Mouse (Mus musculus): ENCODE data around the gene Olfr521. TPM values are rescaled to one million over a fixed set of nuclear protein-coding genes. Genes with fewer than 3 reads are reported as not detected.
"Not testable (repeated sequence)": the region's sequence is repeated elsewhere in the genome, so short reads cannot be mapped to it uniquely, and the experiment has no call there.

Gene Olfr521
- polyA plus RNA-seq (2015; fragmentation: Nextera tagmentation; extraction: Ambion mirVana) = not detected in 2 replicates

DNA sequence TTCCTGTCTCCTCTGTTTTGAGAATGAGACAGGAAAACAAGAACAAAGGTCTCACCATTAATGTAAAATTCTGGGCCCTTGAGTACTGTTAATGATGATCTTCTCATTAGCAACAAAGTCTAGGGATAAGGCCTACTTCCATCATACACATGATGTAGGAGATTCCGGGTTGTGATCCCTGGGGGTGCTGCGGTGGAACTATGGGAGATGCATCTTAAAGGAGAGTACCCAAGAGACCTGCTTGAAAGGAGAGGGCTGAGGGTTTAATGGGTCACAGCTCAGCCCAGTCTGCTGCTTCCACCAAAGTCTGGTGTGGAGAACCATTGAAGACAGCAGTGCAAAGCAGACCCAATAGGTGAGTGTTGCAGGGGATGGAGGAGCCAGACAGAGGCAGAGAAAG lies at the start of gene Olfr521:
Gene Olfr521 (plus strand): TSS at position 301 of the 400 bp plus-strand sequence.
- H3K36me3 ChIP-seq (ENCODE audit: control insufficient read depth, insufficient read depth) = no peaks in the 10 kb centered on the region
- H3K27me3 ChIP-seq (ENCODE audit: control insufficient read depth, insufficient read depth, low read length) = no peaks in the 10 kb centered on the region
- H3K27ac ChIP-seq (ENCODE audit: low read length) = no peak within 1 kb of the TSS
- WGBS = 86% methylated on average over 2 of the region's 2 CpGs
- H3K4me1 ChIP-seq (ENCODE audit: control insufficient read depth, insufficient read depth, low read length) = no peaks in the 10 kb centered on the region
- no peak within 1 kb of the TSS for H3K9ac ChIP-seq (ENCODE audit: low read length)
- no peak within 1 kb of the TSS for H3K4me3 ChIP-seq (ENCODE audit: low read length)
- no peak for ATAC-seq (replicated peaks; ENCODE audit: extremely low read depth, insufficient read depth, low FRiP score)
- no peak within 1 kb of the TSS for H3K4me2 ChIP-seq (ENCODE audit: low read depth, low read length)
- peaks cover 9% of the 10 kb centered on the region for H3K9me3 ChIP-seq (replicated peaks; ENCODE audit: control insufficient read depth, low read length)

DNA sequence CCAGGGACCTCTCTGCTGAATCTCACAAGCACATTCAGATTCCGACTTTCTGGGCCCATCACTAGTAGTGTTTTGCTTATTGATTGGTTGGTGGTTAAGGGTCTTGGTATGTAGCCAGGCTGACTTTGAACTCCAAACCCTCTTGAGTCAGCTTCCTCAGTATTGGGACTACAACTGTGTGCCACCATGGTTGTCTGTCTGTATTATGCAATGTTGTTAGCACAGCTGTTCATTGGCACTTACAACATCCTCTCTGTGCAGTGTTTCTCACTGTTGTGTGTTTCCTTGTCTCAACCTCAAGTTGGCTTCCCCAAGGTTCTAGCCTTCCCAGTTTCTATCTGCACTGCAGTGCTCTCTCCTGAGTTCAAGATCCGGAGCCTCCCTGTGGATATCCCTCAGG lies 46.8 kb upstream of the Olfr521 start:
- ATAC-seq (replicated peaks; ENCODE audit: extremely low read depth, insufficient read depth, low FRiP score) = no peak
- no peaks in the 10 kb centered on the region for H3K4me1 ChIP-seq (ENCODE audit: control insufficient read depth, insufficient read depth, low read length)
- WGBS = 77% methylated on average over 2 of the region's 2 CpGs

DNA sequence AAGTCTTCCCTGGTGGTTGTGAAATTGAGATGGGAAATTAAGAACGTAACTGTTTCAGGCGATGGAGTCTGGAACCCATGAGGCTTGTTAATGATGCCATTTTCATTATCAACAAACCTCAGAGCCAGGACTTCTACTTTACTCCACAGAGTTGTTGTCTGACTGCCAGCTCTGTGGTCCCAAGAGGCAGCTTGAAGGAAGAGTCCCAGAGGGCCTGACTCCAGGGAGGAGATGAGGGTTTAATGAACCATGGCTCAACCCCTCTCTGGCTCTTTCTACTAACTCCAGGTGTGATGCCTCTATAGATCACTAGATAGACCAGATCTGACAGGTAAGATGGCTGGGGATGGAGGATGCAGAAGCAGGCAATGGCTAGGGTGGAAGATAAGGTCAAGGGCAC lies 33.3 kb upstream of the Olfr521 start, which contains the start of gene Olfr520:
Gene Olfr520 (plus strand): TSS at position 301 of the 400 bp plus-strand sequence.
- no peak within 1 kb of the TSS for H3K4me2 ChIP-seq (ENCODE audit: low read depth, low read length)
- H3K4me3 ChIP-seq (ENCODE audit: low read length) = no peak within 1 kb of the TSS
- no peak within 1 kb of the TSS for H3K9ac ChIP-seq (ENCODE audit: low read length)
- WGBS = 86% methylated on average over 2 of the region's 2 CpGs
- H3K27me3 ChIP-seq (ENCODE audit: control insufficient read depth, insufficient read depth, low read length) = no peaks in the 10 kb centered on the region
- H3K4me1 ChIP-seq (ENCODE audit: control insufficient read depth, insufficient read depth, low read length) = peaks cover 2% of the 10 kb centered on the region; the same call in 1 of the 2 replicates
- ATAC-seq (replicated peaks; ENCODE audit: extremely low read depth, insufficient read depth, low FRiP score) = no peak
- no peaks in the 10 kb centered on the region; the same call in 1 of the 2 replicates for H3K9me3 ChIP-seq (replicated peaks; ENCODE audit: control insufficient read depth, low read length)
- H3K27ac ChIP-seq (ENCODE audit: low read length) = no peak within 1 kb of the TSS
- no peaks in the 10 kb centered on the region for H3K36me3 ChIP-seq (ENCODE audit: control insufficient read depth, insufficient read depth)

More for the DNA sequence above, 46.8 kb upstream of the Olfr521 start:
- Histone ChIP-seq H3K27ac (ENCODE audit: low read length) (no peak overlapping the region), H3K9me3 (replicated peaks; ENCODE audit: control insufficient read depth, low read length) (no peaks in the 10 kb centered on the region), H3K4me2 (ENCODE audit: low read depth, low read length) (no peak overlapping the region), H3K36me3 (ENCODE audit: control insufficient read depth, insufficient read depth) (no peaks in the 10 kb centered on the region), H3K4me3 (ENCODE audit: low read length) (no peak overlapping the region), H3K27me3 (ENCODE audit: control insufficient read depth, insufficient read depth, low read length) (no peaks in the 10 kb centered on the region), H3K9ac (ENCODE audit: low read length) (no peak overlapping the region)

DNA sequence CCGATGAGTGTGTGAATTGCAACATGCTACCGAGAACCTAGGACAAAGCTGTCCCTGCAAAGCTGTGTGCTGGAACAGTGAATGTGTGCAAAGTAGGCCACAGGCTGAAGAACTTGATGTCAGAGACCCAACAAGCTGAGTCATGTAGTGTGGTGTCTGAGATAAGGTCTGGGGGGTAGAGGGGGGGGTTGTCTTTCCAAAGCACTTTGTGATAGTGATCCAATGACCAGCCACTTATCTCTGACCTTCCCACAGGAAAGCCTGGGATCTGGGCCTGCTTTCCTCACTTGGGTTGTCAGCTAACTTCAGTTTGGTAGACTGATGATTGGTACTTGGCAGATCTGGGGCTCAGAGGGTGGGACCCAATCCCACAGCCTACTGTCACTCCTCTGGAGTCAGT lies 28.7 kb upstream of the Olfr521 start:
- no peaks in the 10 kb centered on the region for H3K36me3 ChIP-seq (ENCODE audit: control insufficient read depth, insufficient read depth)
- peaks cover 2% of the 10 kb centered on the region; the same call in 1 of the 2 replicates for H3K27me3 ChIP-seq (ENCODE audit: control insufficient read depth, insufficient read depth, low read length)
- ATAC-seq (replicated peaks; ENCODE audit: extremely low read depth, insufficient read depth, low FRiP score) = no peak
- H3K4me2 ChIP-seq (ENCODE audit: low read depth, low read length) = no peak overlapping the region
- 79% methylated on average over 2 of the region's 2 CpGs for WGBS
- no peak overlapping the region for H3K9ac ChIP-seq (ENCODE audit: low read length)
- no peaks in the 10 kb centered on the region for H3K9me3 ChIP-seq (replicated peaks; ENCODE audit: control insufficient read depth, low read length)
- H3K4me1 ChIP-seq (ENCODE audit: control insufficient read depth, insufficient read depth, low read length) = peaks cover 2% of the 10 kb centered on the region; the same call in 1 of the 2 replicates
- no peak overlapping the region for H3K4me3 ChIP-seq (ENCODE audit: low read length)
- H3K27ac ChIP-seq (ENCODE audit: low read length) = no peak overlapping the region

DNA sequence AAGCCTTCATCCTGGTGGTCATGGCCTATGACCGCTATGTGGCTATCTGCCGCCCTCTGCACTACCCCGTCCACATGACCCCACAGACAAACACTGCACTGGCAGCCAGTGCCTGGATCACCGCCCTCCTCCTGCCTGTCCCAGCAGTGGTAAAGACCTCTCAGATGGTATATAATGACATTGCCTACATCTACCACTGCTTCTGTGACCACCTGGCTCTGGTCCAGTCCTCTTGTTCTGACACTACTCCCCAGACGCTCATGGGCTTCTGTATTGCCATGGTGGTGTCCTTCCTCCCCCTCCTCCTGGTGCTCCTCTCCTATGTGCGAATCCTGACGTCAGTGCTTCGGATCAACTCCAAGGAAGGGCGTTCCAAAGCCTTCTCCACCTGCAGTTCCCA lies 27.8 kb upstream of the Olfr521 start:
- not testable (repeated sequence) for ATAC-seq (replicated peaks; ENCODE audit: extremely low read depth, insufficient read depth, low FRiP score); H3K4me2 ChIP-seq (ENCODE audit: low read depth, low read length)
- 89% methylated on average over 9 of the region's 9 CpGs for WGBS

DNA sequence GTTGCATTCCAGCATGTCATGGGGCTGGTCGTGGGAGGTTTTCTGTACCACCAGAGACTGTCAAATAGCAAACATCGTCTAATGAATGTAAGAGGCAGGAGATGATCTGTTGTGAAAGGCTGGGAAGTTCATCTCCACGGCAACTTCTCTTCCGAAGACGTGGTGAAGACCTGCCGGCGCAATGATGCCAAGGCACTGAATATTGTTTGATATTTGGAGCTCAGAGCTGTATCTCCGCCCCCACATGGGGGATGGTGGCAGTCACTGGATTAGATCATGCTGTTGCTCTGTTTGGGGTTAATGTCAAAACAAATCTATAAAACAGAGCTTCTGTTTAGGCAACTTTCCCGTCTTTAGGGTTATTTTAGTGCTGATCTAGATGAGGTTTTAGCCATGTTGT lies 24.0 kb upstream of the Olfr521 start:
- Histone ChIP-seq H3K27me3 (ENCODE audit: control insufficient read depth, insufficient read depth, low read length) (peaks cover 2% of the 10 kb centered on the region; the same call in 1 of the 2 replicates), H3K4me3 (ENCODE audit: low read length) (no peak overlapping the region), H3K4me2 (ENCODE audit: low read depth, low read length) (no peak overlapping the region), H3K36me3 (ENCODE audit: control insufficient read depth, insufficient read depth) (no peaks in the 10 kb centered on the region), H3K4me1 (ENCODE audit: control insufficient read depth, insufficient read depth, low read length) (peaks cover 2% of the 10 kb centered on the region; the same call in 1 of the 2 replicates), H3K9me3 (replicated peaks; ENCODE audit: control insufficient read depth, low read length) (no peaks in the 10 kb centered on the region), H3K9ac (ENCODE audit: low read length) (no peak overlapping the region), H3K27ac (ENCODE audit: low read length) (no peak overlapping the region)
- ATAC-seq (replicated peaks; ENCODE audit: extremely low read depth, insufficient read depth, low FRiP score) = no peak
- WGBS = 56% methylated on average over 9 of the region's 9 CpGs

More for the DNA sequence above, 27.8 kb upstream of the Olfr521 start:
- H3K4me3 ChIP-seq (ENCODE audit: low read length); H3K36me3 ChIP-seq (ENCODE audit: control insufficient read depth, insufficient read depth); H3K9ac ChIP-seq (ENCODE audit: low read length); H3K27me3 ChIP-seq (ENCODE audit: control insufficient read depth, insufficient read depth, low read length); H3K9me3 ChIP-seq (replicated peaks; ENCODE audit: control insufficient read depth, low read length); H3K4me1 ChIP-seq (ENCODE audit: control insufficient read depth, insufficient read depth, low read length); H3K27ac ChIP-seq (ENCODE audit: low read length): not testable (repeated sequence)

DNA sequence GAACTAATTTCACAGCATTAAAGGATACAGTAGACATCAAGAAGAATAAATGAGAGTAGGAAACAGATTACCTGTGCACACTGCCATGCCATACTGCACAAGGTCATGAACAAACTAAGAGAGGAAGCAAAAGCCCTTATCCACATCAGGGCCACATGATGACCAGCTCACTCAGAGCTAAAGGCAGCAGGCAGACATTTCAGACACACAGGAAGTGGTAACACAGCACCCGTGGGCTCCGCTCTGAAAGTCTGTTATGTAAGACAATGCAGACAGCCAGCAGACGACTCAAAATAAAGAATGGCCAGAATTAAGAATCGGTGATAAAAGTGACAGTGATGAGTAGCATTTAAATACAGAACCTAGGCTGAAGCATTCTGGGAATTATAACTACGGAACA lies 18.1 kb downstream of the Olfr521 start:
- no peak overlapping the region for H3K4me3 ChIP-seq (ENCODE audit: low read length)
- no peaks in the 10 kb centered on the region; the same call in 1 of the 2 replicates for H3K9me3 ChIP-seq (replicated peaks; ENCODE audit: control insufficient read depth, low read length)
- H3K9ac ChIP-seq (ENCODE audit: low read length) = no peak overlapping the region
- H3K27me3 ChIP-seq (ENCODE audit: control insufficient read depth, insufficient read depth, low read length) = no peaks in the 10 kb centered on the region
- no peaks in the 10 kb centered on the region for H3K36me3 ChIP-seq (ENCODE audit: control insufficient read depth, insufficient read depth)
- H3K4me2 ChIP-seq (ENCODE audit: low read depth, low read length) = no peak overlapping the region
- no peak for ATAC-seq (replicated peaks; ENCODE audit: extremely low read depth, insufficient read depth, low FRiP score)
- no peaks in the 10 kb centered on the region for H3K4me1 ChIP-seq (ENCODE audit: control insufficient read depth, insufficient read depth, low read length)
- WGBS = 62% methylated on average over 5 of the region's 5 CpGs
- no peak overlapping the region for H3K27ac ChIP-seq (ENCODE audit: low read length)

DNA sequence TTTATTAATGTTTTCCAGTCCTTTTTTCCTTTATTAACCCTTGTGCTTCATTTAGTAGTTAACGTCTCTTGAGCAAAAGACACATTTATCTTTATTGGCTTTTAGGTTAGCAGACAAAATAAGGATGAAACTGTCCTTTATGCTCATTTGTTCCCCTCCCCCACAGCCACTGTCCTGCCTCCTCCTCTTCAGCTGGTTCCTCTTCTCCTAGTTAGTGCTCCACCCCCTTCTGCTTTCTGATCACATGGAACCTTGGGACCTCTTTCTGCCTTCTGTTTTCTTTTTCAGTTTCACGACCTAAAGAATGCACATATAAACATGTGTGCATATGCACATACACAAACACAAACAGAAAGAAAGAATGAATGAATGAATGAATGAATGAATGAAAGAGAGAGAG lies 18.6 kb downstream of the Olfr521 start:
- Histone ChIP-seq H3K27me3 (ENCODE audit: control insufficient read depth, insufficient read depth, low read length) (no peaks in the 10 kb centered on the region), H3K9me3 (replicated peaks; ENCODE audit: control insufficient read depth, low read length) (no peaks in the 10 kb centered on the region; the same call in 1 of the 2 replicates), H3K4me3 (ENCODE audit: low read length) (no peak overlapping the region), H3K36me3 (ENCODE audit: control insufficient read depth, insufficient read depth) (no peaks in the 10 kb centered on the region), H3K4me2 (ENCODE audit: low read depth, low read length) (no peak overlapping the region), H3K9ac (ENCODE audit: low read length) (no peak overlapping the region), H3K27ac (ENCODE audit: low read length) (no peak overlapping the region), H3K4me1 (ENCODE audit: control insufficient read depth, insufficient read depth, low read length) (no peaks in the 10 kb centered on the region)
- no peak for ATAC-seq (replicated peaks; ENCODE audit: extremely low read depth, insufficient read depth, low FRiP score)
- 70% methylated on average over 2 of the region's 2 CpGs for WGBS

DNA sequence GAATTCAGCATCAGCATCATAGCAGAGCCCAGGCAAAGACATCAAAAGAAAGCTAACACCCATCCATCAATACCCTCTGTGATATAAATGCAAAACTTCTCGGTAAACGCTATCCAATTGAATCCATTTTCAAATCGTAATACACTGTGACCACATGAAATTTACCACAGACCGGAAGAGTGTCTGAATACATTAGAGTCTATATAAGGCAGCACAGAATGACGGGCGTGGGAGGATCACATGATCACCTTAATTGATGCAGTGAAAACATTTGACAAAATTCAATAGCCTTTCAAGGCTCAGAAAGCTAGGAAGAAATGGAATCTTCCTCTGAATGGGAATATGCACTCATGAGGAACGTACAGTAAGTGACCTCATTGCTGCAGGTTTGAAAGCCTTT lies 20.1 kb downstream of the Olfr521 start:
- no peak overlapping the region for H3K27ac ChIP-seq (ENCODE audit: low read length)
- no peak overlapping the region for H3K4me3 ChIP-seq (ENCODE audit: low read length)
- no peak overlapping the region for H3K4me2 ChIP-seq (ENCODE audit: low read depth, low read length)
- no peaks in the 10 kb centered on the region for H3K4me1 ChIP-seq (ENCODE audit: control insufficient read depth, insufficient read depth, low read length)
- 85% methylated on average over 7 of the region's 7 CpGs for WGBS
- H3K27me3 ChIP-seq (ENCODE audit: control insufficient read depth, insufficient read depth, low read length) = no peaks in the 10 kb centered on the region
- no peak overlapping the region for H3K9ac ChIP-seq (ENCODE audit: low read length)
- H3K9me3 ChIP-seq (replicated peaks; ENCODE audit: control insufficient read depth, low read length) = no peaks in the 10 kb centered on the region; the same call in 1 of the 2 replicates
- no peak for ATAC-seq (replicated peaks; ENCODE audit: extremely low read depth, insufficient read depth, low FRiP score)
- H3K36me3 ChIP-seq (ENCODE audit: control insufficient read depth, insufficient read depth) = no peaks in the 10 kb centered on the region

Data from heart, embryonic 16.5 days (tissue).